In the genomic region with DNA sequence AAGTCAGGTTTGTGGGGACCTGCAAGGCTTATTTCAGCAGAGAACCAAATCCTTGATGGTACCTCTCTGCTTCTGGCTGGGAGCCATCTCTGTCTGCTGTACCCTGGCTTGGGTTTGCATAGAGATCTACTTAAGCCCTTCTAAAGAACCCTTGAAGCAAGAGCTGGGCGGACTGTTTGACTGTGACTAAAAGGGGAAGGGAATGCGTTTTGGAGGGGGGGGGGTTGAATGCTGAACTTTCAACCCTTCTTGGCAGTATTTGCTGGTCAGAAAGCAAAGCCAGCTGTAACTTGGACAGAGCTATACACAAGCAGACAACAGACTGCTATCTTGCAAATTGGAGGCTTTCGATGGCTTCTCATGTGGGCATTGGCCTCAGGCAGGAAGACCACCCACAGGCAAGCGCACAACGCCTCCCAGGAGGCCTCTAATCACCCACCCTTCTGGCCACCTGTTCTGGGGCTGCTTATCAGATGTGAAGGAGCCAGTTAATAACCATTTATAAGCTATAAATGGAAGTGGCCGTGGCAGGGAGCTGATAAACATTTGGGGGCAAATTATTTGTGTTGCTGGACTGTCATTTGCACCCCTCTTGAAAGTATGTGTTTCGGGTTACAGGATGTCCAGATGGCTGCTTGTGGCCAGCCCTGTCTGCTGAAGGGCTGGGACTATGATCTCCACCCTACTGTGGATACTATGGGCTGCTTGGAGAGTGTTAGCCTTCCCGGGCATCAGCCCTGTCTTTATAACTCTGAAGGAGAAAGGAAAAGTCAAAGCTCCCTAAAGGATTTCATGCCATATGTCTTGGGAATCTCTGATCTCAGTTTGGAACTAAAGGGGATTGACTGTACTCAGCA, we compare ENCODE assay signal across 8 mouse cellular contexts.
DNase-seq lines count a peak whose midpoint lies in the region; ATAC-seq and TF ChIP-seq lines count a peak whose summit lies in the region.

No protein-coding gene starts in this region.

- H3K4me3 ChIP-seq in ES-Bruce4 (ENCODE audit: low read depth, low read length), result no peak overlapping the region
- no peak overlapping the region for H3K4me3 ChIP-seq in hindbrain, embryonic 16.5 days (ENCODE audit: low read length)
- no peak overlapping the region for H3K4me3 ChIP-seq in liver, postnatal 0 days (ENCODE audit: low read depth, low read length)
- no peak overlapping the region for H3K4me3 ChIP-seq in stomach, embryonic 16.5 days (replicated peaks; ENCODE audit: low read length)

- H3K9me3 ChIP-seq in ES-Bruce4 (replicated peaks; ENCODE audit: control insufficient read depth, insufficient read depth, low read length, poor library complexity, severe bottlenecking), result no peaks in the 10 kb centered on the region
- H3K9me3 ChIP-seq in hindbrain, embryonic 16.5 days (ENCODE audit: control insufficient read depth, low read length), result no peaks in the 10 kb centered on the region
- no peaks in the 10 kb centered on the region for H3K9me3 ChIP-seq in liver, postnatal 0 days (ENCODE audit: low read length)
- no peaks in the 10 kb centered on the region for H3K9me3 ChIP-seq in stomach, embryonic 16.5 days (replicated peaks; ENCODE audit: control insufficient read depth, low read length)

- no peaks in the 10 kb centered on the region for H3K36me3 ChIP-seq in ES-Bruce4 (ENCODE audit: control insufficient read depth, insufficient read depth, low read length, poor library complexity, severe bottlenecking)
- no peaks in the 10 kb centered on the region for H3K36me3 ChIP-seq in hindbrain, embryonic 16.5 days (ENCODE audit: control insufficient read depth, insufficient read depth, low read length)
- H3K36me3 ChIP-seq in liver, postnatal 0 days (replicated peaks; ENCODE audit: insufficient read depth, low read length), result no peaks in the 10 kb centered on the region
- H3K36me3 ChIP-seq in stomach, embryonic 16.5 days (ENCODE audit: control insufficient read depth, insufficient read depth, low read length), result no peaks in the 10 kb centered on the region

- no peak for TF ChIP-seq POLR2A in ES-Bruce4 (IDR thresholded peaks at IDR 0.05; ENCODE audit: insufficient read depth, low read length)

- peak; percentile 100 for TF ChIP-seq EP300 in ES-Bruce4 (IDR thresholded peaks at IDR 0.05; ENCODE audit: insufficient read depth, low read depth, low read length)
- peak; percentile 44; the same call in 1 of the 2 replicates for TF ChIP-seq EP300 in liver, postnatal 0 days (IDR thresholded peaks at IDR 0.05; ENCODE audit: low read depth)

- ATAC-seq in hindbrain, embryonic 16.5 days, result peak; percentile 84
- ATAC-seq in liver, postnatal 0 days, result 0 out of 2 replicates have a peak, but pooled peaks have one; percentile 13
- ATAC-seq in stomach, embryonic 16.5 days (ENCODE audit: insufficient read depth, low FRiP score), result peak; percentile 82

- no peak overlapping the region for H3K4me2 ChIP-seq in hindbrain, embryonic 16.5 days (ENCODE audit: low read length)
- no peak overlapping the region for H3K4me2 ChIP-seq in liver, postnatal 0 days (ENCODE audit: low read depth, low read length)
- H3K4me2 ChIP-seq in stomach, embryonic 16.5 days (ENCODE audit: low read depth, low read length), result no peak overlapping the region

- no peak overlapping the region for H3K9ac ChIP-seq in ES-Bruce4 (ENCODE audit: low read depth, poor library complexity, severe bottlenecking)
- no peak overlapping the region for H3K9ac ChIP-seq in hindbrain, embryonic 16.5 days (ENCODE audit: low read depth, low read length)
- no peak overlapping the region for H3K9ac ChIP-seq in liver, postnatal 0 days (replicated peaks)
- H3K9ac ChIP-seq in stomach, embryonic 16.5 days (ENCODE audit: low read length), result 0 out of 2 replicates have a peak overlapping the region, but pooled peaks have one; percentile 18

- H3K27me3 ChIP-seq in ES-Bruce4 (ENCODE audit: control insufficient read depth, insufficient read depth, low read length, poor library complexity, severe bottlenecking), result no peaks in the 10 kb centered on the region
- no peaks in the 10 kb centered on the region for H3K27me3 ChIP-seq in hindbrain, embryonic 16.5 days (replicated peaks; ENCODE audit: control insufficient read depth, insufficient read depth, low read length)
- H3K27me3 ChIP-seq in liver, postnatal 0 days (ENCODE audit: insufficient read depth, low read length), result no peaks in the 10 kb centered on the region
- no peaks in the 10 kb centered on the region for H3K27me3 ChIP-seq in stomach, embryonic 16.5 days (ENCODE audit: control insufficient read depth, insufficient read depth, low read length)

- WGBS in hindbrain, embryonic 16.5 days, result 30% methylated on average over 8 of the region's 8 CpGs
- WGBS in liver, postnatal 0 days (ENCODE audit: insufficient replicate concordance), result 30% methylated on average over 8 of the region's 8 CpGs
- WGBS in stomach, embryonic 16.5 days, result 22% methylated on average over 8 of the region's 8 CpGs

- H3K4me1 ChIP-seq in ES-Bruce4 (ENCODE audit: control insufficient read depth, insufficient read depth, low read length), result peaks cover 10% of the 10 kb centered on the region
- H3K4me1 ChIP-seq in hindbrain, embryonic 16.5 days (ENCODE audit: control insufficient read depth, insufficient read depth, low read depth, low read length), result peaks cover 7% of the 10 kb centered on the region
- H3K4me1 ChIP-seq in liver, postnatal 0 days (ENCODE audit: insufficient read depth), result peaks cover 9% of the 10 kb centered on the region
- H3K4me1 ChIP-seq in stomach, embryonic 16.5 days (ENCODE audit: control insufficient read depth, insufficient read depth, low read length), result peaks cover 35% of the 10 kb centered on the region

- peak; percentile 8 for DNase-seq in brain, embryonic 18.5 days (ENCODE audit: low read depth, low spot score)
- DNase-seq in liver, postnatal 0 days, result no peak
- DNase-seq in right cerebral cortex, postnatal 25 days, result no peak
- DNase-seq in c-Kit-positive CD71-positive TER-119-positive erythroid progenitor cells, embryonic 14.5 days (ENCODE audit: low spot score), result no peak
- DNase-seq in gastrocnemius, postnatal 10 days, result no peak

- H3K27ac ChIP-seq in ES-Bruce4 (ENCODE audit: insufficient read depth, low read length), result peak overlapping the region; percentile 59
- no peak overlapping the region; the same call in 1 of the 2 replicates for H3K27ac ChIP-seq in hindbrain, embryonic 16.5 days (ENCODE audit: low read depth, low read length)
- no peak overlapping the region for H3K27ac ChIP-seq in liver, postnatal 0 days (ENCODE audit: low read depth)
- peak overlapping the region; percentile 79 for H3K27ac ChIP-seq in stomach, embryonic 16.5 days (ENCODE audit: low read length)

- TF ChIP-seq CTCF in ES-Bruce4 (IDR thresholded peaks at IDR 0.05; ENCODE audit: low read depth, low read length), result no peak
- TF ChIP-seq CTCF in liver, postnatal 0 days (IDR thresholded peaks at IDR 0.05; ENCODE audit: low read depth), result no peak

Comparison
In these comparisons a context has a peak if more than half of its experiments do, and no peak if none do; other contexts are left out.
1. H3K27ac ChIP-seq: peak in ES-Bruce4 (single experiment) and stomach, embryonic 16.5 days (single experiment); none in hindbrain, embryonic 16.5 days (single experiment) and liver, postnatal 0 days (single experiment).
2. ATAC-seq: peak in every context shown above with its lines; median percentile 84 in hindbrain, embryonic 16.5 days; 82 in stomach, embryonic 16.5 days; 13 in liver, postnatal 0 days.